Comparison of ENCODE assay signal across 8 mouse cellular contexts in genomic region chr19:38819427-38819802, GRCm38 (mm10). TPM values are rescaled to one million over a fixed set of nuclear protein-coding genes. Genes with fewer than 3 reads are reported as not detected.
DNase-seq lines count a peak whose midpoint lies in the region; ATAC-seq and TF ChIP-seq lines count a peak whose summit lies in the region.

No protein-coding gene starts in this region.

- peaks cover 4% of the 10 kb centered on the region for H3K4me1 ChIP-seq in liver, adult 2 months (ENCODE audit: control insufficient read depth, insufficient read depth, low read length)
- peaks cover 4% of the 10 kb centered on the region; the same call in 1 of the 2 replicates for H3K4me1 ChIP-seq in embryonic facial prominence, embryonic 14.5 days (ENCODE audit: control insufficient read depth, insufficient read depth, low read length)
- H3K4me1 ChIP-seq in intestine, postnatal 0 days (replicated peaks; ENCODE audit: control insufficient read depth, insufficient read depth, low read length), result 0 out of 2 replicates have a peak, but pooled peaks cover 7% of the 10 kb centered on the region
- peaks cover 13% of the 10 kb centered on the region for H3K4me1 ChIP-seq in neural tube, embryonic 14.5 days (ENCODE audit: control insufficient read depth, insufficient read depth, low read length)

- no peaks in the 10 kb centered on the region for H3K9me3 ChIP-seq in embryonic facial prominence, embryonic 14.5 days (ENCODE audit: control insufficient read depth, low read length)
- H3K9me3 ChIP-seq in intestine, postnatal 0 days (ENCODE audit: control insufficient read depth), result no peaks in the 10 kb centered on the region
- no peaks in the 10 kb centered on the region for H3K9me3 ChIP-seq in neural tube, embryonic 14.5 days (ENCODE audit: control insufficient read depth, low read length)

- H3K4me3 ChIP-seq in liver, adult 2 months (ENCODE audit: insufficient read depth, low read depth, low read length), result peak overlapping the region; percentile 79
- peak overlapping the region; percentile 75 for H3K4me3 ChIP-seq in embryonic facial prominence, embryonic 14.5 days (ENCODE audit: low read depth, low read length)
- H3K4me3 ChIP-seq in intestine, postnatal 0 days (ENCODE audit: low read depth, low read length), result peak overlapping the region; percentile 78
- H3K4me3 ChIP-seq in neural tube, embryonic 14.5 days (ENCODE audit: low read depth, low read length), result peak overlapping the region; percentile 62

- peaks cover 3% of the 10 kb centered on the region; the same call in 1 of the 2 replicates for H3K79me2 ChIP-seq in liver, adult 2 months (ENCODE audit: control insufficient read depth, insufficient read depth, low read length)

- TF ChIP-seq POLR2A in liver, adult 2 months (IDR thresholded peaks at IDR 0.05; ENCODE audit: extremely low read depth, insufficient read depth, low read length), result no peak

- H3K4me2 ChIP-seq in embryonic facial prominence, embryonic 14.5 days (ENCODE audit: low read depth, low read length), result peak overlapping the region; percentile 80
- peak overlapping the region; percentile 83 for H3K4me2 ChIP-seq in intestine, postnatal 0 days (replicated peaks; ENCODE audit: low read depth)
- peak overlapping the region; percentile 86 for H3K4me2 ChIP-seq in neural tube, embryonic 14.5 days (ENCODE audit: low read depth, low read length)

- peaks cover 6% of the 10 kb centered on the region; the same call in 1 of the 2 replicates for H3K36me3 ChIP-seq in liver, adult 2 months (ENCODE audit: control insufficient read depth, insufficient read depth, low read length)
- peaks cover 15% of the 10 kb centered on the region for H3K36me3 ChIP-seq in embryonic facial prominence, embryonic 14.5 days (ENCODE audit: control insufficient read depth, insufficient read depth, low read length)
- peaks cover 6% of the 10 kb centered on the region for H3K36me3 ChIP-seq in intestine, postnatal 0 days (ENCODE audit: control insufficient read depth, insufficient read depth)
- peaks cover 14% of the 10 kb centered on the region; the same call in 1 of the 2 replicates for H3K36me3 ChIP-seq in neural tube, embryonic 14.5 days (ENCODE audit: control insufficient read depth, insufficient read depth, low read length)

- no peak for DNase-seq in liver, adult 2 months (ENCODE audit: extremely low read depth, low read depth, low spot score)
- DNase-seq in liver, result no peak
- no peak for DNase-seq in embryonic facial prominence, embryonic 14.5 days (ENCODE audit: low spot score)
- DNase-seq in spleen, postnatal 10 days (ENCODE audit: low spot score in 2 of 2), result no peak
- no peak for DNase-seq in urinary bladder, adult 18-20 months (ENCODE audit: low spot score in 2 of 2)
- DNase-seq in adrenal gland, postnatal 14 days, result no peak

- ATAC-seq in embryonic facial prominence, embryonic 14.5 days (ENCODE audit: low read depth), result peak; percentile 69
- peak; percentile 62 for ATAC-seq in intestine, postnatal 0 days
- peak; percentile 79 for ATAC-seq in neural tube, embryonic 14.5 days (ENCODE audit: low read depth)

- 0 out of 2 replicates have a peak overlapping the region, but pooled peaks have one; percentile 10 for H3K27ac ChIP-seq in liver, adult 2 months (replicated peaks; ENCODE audit: insufficient read depth, low read depth, low read length)
- peak overlapping the region; percentile 17 for H3K27ac ChIP-seq in embryonic facial prominence, embryonic 14.5 days (replicated peaks; ENCODE audit: low read depth, low read length)
- no peak overlapping the region for H3K27ac ChIP-seq in intestine, postnatal 0 days (ENCODE audit: low read depth, low read length)
- no peak overlapping the region for H3K27ac ChIP-seq in neural tube, embryonic 14.5 days (ENCODE audit: low read depth, low read length)

- H3K27me3 ChIP-seq in liver, adult 2 months (ENCODE audit: control insufficient read depth, insufficient read depth, low read length), result no peaks in the 10 kb centered on the region
- H3K27me3 ChIP-seq in embryonic facial prominence, embryonic 14.5 days (replicated peaks; ENCODE audit: control insufficient read depth, insufficient read depth, low read length), result no peaks in the 10 kb centered on the region
- no peaks in the 10 kb centered on the region for H3K27me3 ChIP-seq in intestine, postnatal 0 days (replicated peaks; ENCODE audit: control insufficient read depth, insufficient read depth, low read length)
- H3K27me3 ChIP-seq in neural tube, embryonic 14.5 days (ENCODE audit: control insufficient read depth, insufficient read depth, low read length), result no peaks in the 10 kb centered on the region

- peak overlapping the region; percentile 63 for H3K9ac ChIP-seq in liver, adult 2 months (ENCODE audit: low read depth, low read length)
- peak overlapping the region; percentile 87 for H3K9ac ChIP-seq in embryonic facial prominence, embryonic 14.5 days (ENCODE audit: low read depth, low read length)
- H3K9ac ChIP-seq in intestine, postnatal 0 days (ENCODE audit: low read depth, low read length), result peak overlapping the region; percentile 69
- peak overlapping the region; percentile 12; the same call in 1 of the 2 replicates for H3K9ac ChIP-seq in neural tube, embryonic 14.5 days (replicated peaks; ENCODE audit: low read depth, low read length)

- TF ChIP-seq CTCF in liver, adult 2 months (IDR thresholded peaks at IDR 0.05; ENCODE audit: low read depth, low read length), result no peak
- TF ChIP-seq CTCF in intestine, postnatal 0 days (IDR thresholded peaks at IDR 0.05; ENCODE audit: low read depth), result no peak

- 12% methylated on average over 16 of the region's 16 CpGs for WGBS in liver, adult 2 months
- WGBS in embryonic facial prominence, embryonic 14.5 days, result 16% methylated on average over 12 of the region's 16 CpGs
- 11% methylated on average over 16 of the region's 16 CpGs for WGBS in intestine, postnatal 0 days
- WGBS in neural tube, embryonic 14.5 days, result 16% methylated on average over 16 of the region's 16 CpGs

RNA-seq across cellular contexts. Expression of gene Noc3l, which starts 0.4 kb away (rescaled TPM):
- total RNA-seq in liver, adult 2 months (2014; rRNA removed), result 2.4 and 3.2 TPM in 2 replicates
- 1.4 and 2.0 TPM in 2 replicates for polyA plus RNA-seq in liver, adult 2 months (2012; rRNA removed)
- polyA plus RNA-seq in embryonic facial prominence, embryonic 14.5 days (2014; fragmentation: Nextera tagmentation; extraction: Ambion mirVana), result 6.5 and 8.5 TPM in 2 replicates
- polyA plus RNA-seq in intestine, postnatal 0 days (2015; fragmentation: Nextera tagmentation; extraction: Ambion mirVana), result 2.0 and 2.4 TPM in 2 replicates
- 6.2 and 6.5 TPM in 2 replicates for polyA plus RNA-seq in neural tube, embryonic 14.5 days (2014; fragmentation: Nextera tagmentation; extraction: Ambion mirVana)
- total RNA-seq in adrenal gland, postnatal 14 days (2021), result 16.0 and 17.5 TPM in 2 replicates

RNA-seq across cellular contexts. Expression of gene Tbc1d12, which starts 17.0 kb away (rescaled TPM):
- total RNA-seq in liver, adult 2 months (2014; rRNA removed), result 5.9 and 6.4 TPM in 2 replicates
- polyA plus RNA-seq in liver, adult 2 months (2012; rRNA removed), result 2.2 TPM in 2 replicates
- 4.2 and 4.7 TPM in 2 replicates for polyA plus RNA-seq in embryonic facial prominence, embryonic 14.5 days (2014; fragmentation: Nextera tagmentation; extraction: Ambion mirVana)
- 1.9 and 2.2 TPM in 2 replicates for polyA plus RNA-seq in intestine, postnatal 0 days (2015; fragmentation: Nextera tagmentation; extraction: Ambion mirVana)
- polyA plus RNA-seq in neural tube, embryonic 14.5 days (2014; fragmentation: Nextera tagmentation; extraction: Ambion mirVana), result 8.9 and 10.0 TPM in 2 replicates
- total RNA-seq in adrenal gland, postnatal 14 days (2021), result 9.2 and 10.3 TPM in 2 replicates

Comparison
In these comparisons a context has a peak if more than half of its experiments do, and no peak if none do; other contexts are left out.
1. H3K27ac ChIP-seq: peak in liver, adult 2 months (single experiment) and embryonic facial prominence, embryonic 14.5 days (single experiment); none in intestine, postnatal 0 days (single experiment) and neural tube, embryonic 14.5 days (single experiment).
2. H3K9ac ChIP-seq: peak in every context shown above with its lines; median percentile 87 in embryonic facial prominence, embryonic 14.5 days; 69 in intestine, postnatal 0 days; 63 in liver, adult 2 months; 12 in neural tube, embryonic 14.5 days.
3. Peak in every context shown above with its lines, with median percentiles within 50 percentile points of each other: H3K4me3 ChIP-seq, ATAC-seq and H3K4me2 ChIP-seq.